Mouse (Mus musculus) brain, embryonic 14.5 days (tissue): Measurements from ENCODE around the gene Etl4.

ENCODE experiments used
- CTCF ChIP-seq: fragments of 200-500 bp; IDR thresholded peaks from 2 replicates; pipeline ENCODE4 v1.5.1; 2012; ENCODE audit warnings: inconsistent platforms, mild to moderate bottlenecking, moderate library complexity, borderline replicate concordance; ENCODE audit not compliant: insufficient read depth, insufficient read length; ENCODE audit errors: extremely low read depth
- POLR2A ChIP-seq: fragments of 200-500 bp; IDR thresholded peaks from 2 replicates; pipeline ENCODE4 v1.6.1; 2012; ENCODE audit warnings: mild to moderate bottlenecking, inconsistent platforms, borderline replicate concordance; ENCODE audit not compliant: poor library complexity, insufficient read depth, insufficient read length, severe bottlenecking; ENCODE audit errors: extremely low read depth

DNA sequence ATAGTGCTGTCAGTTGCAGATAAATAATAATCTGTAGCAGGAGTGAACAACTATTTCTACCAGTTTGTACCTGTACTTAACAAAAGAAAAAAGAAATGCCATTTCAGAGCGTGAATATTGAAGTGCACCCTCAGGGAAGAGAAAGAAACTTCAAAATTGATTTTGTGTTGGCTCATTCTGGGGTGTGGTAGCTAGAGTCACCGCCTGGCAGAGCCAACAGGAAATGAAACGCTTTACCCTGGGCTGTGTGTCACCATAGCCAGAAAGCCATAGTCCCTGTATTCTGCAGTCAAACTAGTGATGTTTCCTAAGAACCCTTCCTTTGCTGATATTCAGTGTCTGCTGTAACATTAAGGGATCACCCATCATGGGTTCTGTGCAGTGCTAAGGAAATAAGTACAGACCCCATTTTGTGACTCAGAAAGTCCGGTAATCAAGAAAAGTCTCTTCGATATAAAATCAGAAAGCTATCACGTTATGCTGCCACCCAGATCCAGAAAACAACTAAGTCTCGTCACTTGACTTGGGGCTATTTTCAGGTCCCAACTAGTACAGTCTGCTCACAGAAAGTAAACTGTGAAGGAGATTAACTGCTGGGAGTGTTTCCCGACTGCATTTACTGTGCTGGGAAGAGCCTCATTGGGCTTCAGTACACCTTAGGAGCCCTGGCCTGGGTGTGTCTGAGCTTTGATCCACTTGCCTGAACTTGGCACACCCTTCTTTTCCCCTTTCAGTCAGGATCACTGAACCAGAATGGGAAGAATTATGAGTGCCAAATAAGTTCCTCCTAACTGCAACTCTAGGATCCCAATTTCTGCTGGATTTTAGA is 843.9 kb downstream of the Etl4 start:
- TF ChIP-seq POLR2A (no peak), CTCF (no peak)
